Mouse (Mus musculus) cerebellum, adult 11 months (tissue): Measurements from ENCODE around the gene Tigar.

ENCODE experiments used
- DNase-seq: peaks from one replicate; pipeline ENCODE4 v3.0.0; 2022

Gene Tigar

GRCm38 (mm10) chr6:127079867-127080731 lies 29.3 kb downstream of the Tigar start:
- DNase-seq = peak; percentile 69

- no peak for DNase-seq
Observed at GRCm38 (mm10) chr6:127072817-127073216, 36.5 kb downstream of the Tigar start, which contains the start of gene Fgf23. TSS of gene Fgf23 (plus strand) at chr6:127072902.

GRCm38 (mm10) chr6:127064815-127065214 lies 44.5 kb downstream of the Tigar start:
- DNase-seq = no peak

GRCm38 (mm10) chr6:127063915-127064314 lies 45.4 kb downstream of the Tigar start:
- DNase-seq = no peak

GRCm38 (mm10) chr6:127059975-127060374 lies 49.4 kb downstream of the Tigar start:
- no peak for DNase-seq

- DNase-seq = no peak
Observed at GRCm38 (mm10) chr6:127056990-127057588, 52.3 kb downstream of the Tigar start.

GRCm38 (mm10) chr6:127050847-127051246 lies 58.5 kb downstream of the Tigar start:
- DNase-seq = no peak

- DNase-seq = no peak
Observed at GRCm38 (mm10) chr6:127044909-127045308, 64.4 kb downstream of the Tigar start.
